Mouse (Mus musculus) T-helper 1 cell (primary cell): ENCODE results near the gene Nup54.

Experiments used
- in situ Hi-C: fragments of 300-600 bp; cut with MboI, MseI; formaldehyde crosslinking; loops from one replicate; pipeline ENCODE4 v1.15.1; 2025; ENCODE audit warnings: high pct_unique_total_duplicates

The Nup54 gene

GRCm38 (mm10) chr5:92381550-92382348 lies 53.3 kb downstream of the Nup54 start:
- in situ Hi-C loops: no loop called here

- in situ Hi-C loops: loop anchor here (5.0 kb wide), 2 partner anchors 35 to 60 kb away; no protein-coding TSS in a partner anchor
These were observed 58.1 kb downstream of the Nup54 start for GRCm38 (mm10) chr5:92376795-92377405.

GRCm38 (mm10) chr5:92375368-92375767 lies 59.7 kb downstream of the Nup54 start:
- in situ Hi-C loops: loop anchor here (5.0 kb wide), 2 partner anchors 33 to 58 kb away; no protein-coding TSS in a partner anchor

- in situ Hi-C loops: loop anchor here (5.0 kb wide), 2 partner anchors 32 to 57 kb away; no protein-coding TSS in a partner anchor
These were observed 60.3 kb downstream of the Nup54 start for GRCm38 (mm10) chr5:92374721-92375142.

- in situ Hi-C loops: no loop called here
These were observed 62.4 kb downstream of the Nup54 start for GRCm38 (mm10) chr5:92372605-92373004.

GRCm38 (mm10) chr5:92371361-92371976 lies 63.5 kb downstream of the Nup54 start:
- in situ Hi-C loops: no loop called here

GRCm38 (mm10) chr5:92370891-92371290 lies 64.1 kb downstream of the Nup54 start:
- in situ Hi-C loops: no loop called here

- in situ Hi-C loops: no loop called here
These were observed 64.6 kb downstream of the Nup54 start for GRCm38 (mm10) chr5:92370392-92370791.

- in situ Hi-C loops: no loop called here
These were observed 65.6 kb downstream of the Nup54 start for GRCm38 (mm10) chr5:92369151-92369994.

- in situ Hi-C loops: no loop called here
These were observed 66.6 kb downstream of the Nup54 start for GRCm38 (mm10) chr5:92368392-92368791.

GRCm38 (mm10) chr5:92366565-92366964 lies 68.5 kb downstream of the Nup54 start:
- in situ Hi-C loops: no loop called here
